Mouse (Mus musculus): Measurements from ENCODE around the gene Car7.
A peak's percentile ranks its signal among the peaks of the same experiment; 100 is the strongest.

The Car7 gene

GRCm38 (mm10) chr8:104533971-104534778, at the start of gene Car7, which contains the start of gene Nae1:
Gene Car7 (plus strand): TSS chr8:104534689.
Gene Nae1 (minus strand): TSS chr8:104534637.
- DNase-seq: peak; percentile 95

- DNase-seq: peak; percentile 47
These were observed 25.2 kb upstream of the Car7 start, which contains the start of gene Terb1 for GRCm38 (mm10) chr8:104509061-104510006. Gene Terb1 (minus strand): TSS chr8:104509910.

GRCm38 (mm10) chr8:104510134-104510533, 24.4 kb upstream of the Car7 start:
- DNase-seq: no peak

- peak; percentile 66 for DNase-seq
These were observed 16.6 kb upstream of the Car7 start for GRCm38 (mm10) chr8:104517872-104518271.

GRCm38 (mm10) chr8:104529671-104530070, 4.8 kb upstream of the Car7 start:
- DNase-seq: no peak

- DNase-seq: no peak
These were observed 938 bp upstream of the Car7 start for GRCm38 (mm10) chr8:104533551-104533950.

GRCm38 (mm10) chr8:104534779-104535141, 271 bp downstream of the Car7 start:
- peak; percentile 31 for DNase-seq

- no peak for DNase-seq
These were observed 889 bp downstream of the Car7 start for GRCm38 (mm10) chr8:104535378-104535777.

GRCm38 (mm10) chr8:104536028-104536427, 1.5 kb downstream of the Car7 start:
- no peak for DNase-seq

- DNase-seq: no peak
These were observed 4.4 kb downstream of the Car7 start for GRCm38 (mm10) chr8:104538896-104539295.

GRCm38 (mm10) chr8:104539566-104539965, 5.1 kb downstream of the Car7 start:
- no peak for DNase-seq

- no peak for DNase-seq
These were observed 5.7 kb downstream of the Car7 start for GRCm38 (mm10) chr8:104540238-104540637.

GRCm38 (mm10) chr8:104540710-104541514, 6.4 kb downstream of the Car7 start:
- no peak for DNase-seq

GRCm38 (mm10) chr8:104541515-104541880, 7.0 kb downstream of the Car7 start:
- no peak for DNase-seq

- no peak for DNase-seq
These were observed 7.7 kb downstream of the Car7 start for GRCm38 (mm10) chr8:104542160-104542559.

- no peak for DNase-seq
These were observed 9.1 kb downstream of the Car7 start for GRCm38 (mm10) chr8:104543440-104544045.

GRCm38 (mm10) chr8:104555191-104555590, 20.7 kb downstream of the Car7 start:
- DNase-seq: peak; percentile 26

GRCm38 (mm10) chr8:104557226-104557625, 22.7 kb downstream of the Car7 start:
- DNase-seq: no peak

GRCm38 (mm10) chr8:104560731-104561130, 26.2 kb downstream of the Car7 start:
- DNase-seq: no peak

GRCm38 (mm10) chr8:104564633-104565456, 30.4 kb downstream of the Car7 start:
- DNase-seq: peak; percentile 90

- no peak for DNase-seq
These were observed 30.9 kb downstream of the Car7 start for GRCm38 (mm10) chr8:104565457-104565798.
